Mouse (Mus musculus) MEL (cell line): ENCODE results near the gene Ltv1. TPM values are rescaled to one million over a fixed set of nuclear protein-coding genes. Genes with fewer than 3 reads are reported as not detected.

ENCODE experiments used
- DNase-seq: peaks from one replicate; pipeline ENCODE4 v3.0.0; 2011; ENCODE audit warnings: low read depth, low spot score
- H3K27ac ChIP-seq: 2 replicates; pipeline ENCODE4 v1.5.1; 2012; ENCODE audit warnings: low read depth, mild to moderate bottlenecking, control low read depth, low read length, moderate library complexity; ENCODE audit not compliant: control insufficient read depth
- H3K27me3 ChIP-seq, 2 experiments: fragments of 150-350 bp in 1 of 2; sonication (generic) in 1 of 2; 2 replicates each; pipeline ENCODE4 v1.6.1; 2012; ENCODE audit warnings: low read length in 2 of 2, mild to moderate bottlenecking in 2 of 2, improper control_type of control experiment in 1 of 2, moderate library complexity in 1 of 2; ENCODE audit not compliant: insufficient read depth in 2 of 2, control insufficient read depth in 1 of 2
- H3K36me3 ChIP-seq, 2 experiments: 2 replicates each; pipeline ENCODE4 v1.6.1; 2012 to 2014; ENCODE audit warnings: low read length in 2 of 2, improper control_type of control experiment in 1 of 2, inconsistent platforms in 1 of 2, mild to moderate bottlenecking in 1 of 2; ENCODE audit not compliant: insufficient read depth in 2 of 2, control insufficient read depth in 1 of 2
- H3K4me1 ChIP-seq, 2 experiments: fragments of 150-350 bp in 1 of 2; sonication (generic) in 1 of 2; 2 replicates each; pipeline ENCODE4 v1.6.1; 2012; ENCODE audit warnings: low read length in 2 of 2, improper control_type of control experiment in 1 of 2, mild to moderate bottlenecking in 1 of 2; ENCODE audit not compliant: insufficient read depth in 2 of 2, control insufficient read depth in 1 of 2
- H3K4me3 ChIP-seq, 2 experiments: fragments of 150-350 bp in 1 of 2; sonication (generic) in 1 of 2; 2 replicates each; pipeline ENCODE4 v1.5.1; 2012; ENCODE audit warnings: low read depth in 2 of 2, low read length in 2 of 2, mild to moderate bottlenecking in 2 of 2, moderate library complexity in 2 of 2, control low read depth in 1 of 2, improper control_type of control experiment in 1 of 2; ENCODE audit not compliant: control insufficient read depth in 1 of 2, insufficient read depth in 1 of 2
- H3K79me2 ChIP-seq: 2 replicates; pipeline ENCODE4 v1.6.1; 2012; ENCODE audit warnings: mild to moderate bottlenecking, low read length, moderate library complexity; ENCODE audit not compliant: control insufficient read depth, poor library complexity, insufficient read depth
- H3K9ac ChIP-seq: 2 replicates; pipeline ENCODE4 v1.6.1; 2012; ENCODE audit warnings: low read depth, mild to moderate bottlenecking, control low read depth, low read length, moderate library complexity; ENCODE audit not compliant: control insufficient read depth, poor library complexity, severe bottlenecking
- H3K9me3 ChIP-seq: fragments of 150-350 bp; sonication (generic); replicated peaks from 2 replicates; pipeline ENCODE4 v1.6.1; 2012; ENCODE audit warnings: mild to moderate bottlenecking, low read length, improper control_type of control experiment, moderate library complexity; ENCODE audit not compliant: insufficient read depth
- BHLHE40 ChIP-seq: IDR thresholded peaks from 2 replicates; pipeline ENCODE4 v1.6.1; 2012; ENCODE audit warnings: low read depth, mild to moderate bottlenecking, inconsistent platforms, low read length, improper control_type of control experiment, borderline replicate concordance
- CHD1 ChIP-seq: IDR thresholded peaks from 2 replicates; pipeline ENCODE4 v1.6.1; 2012; ENCODE audit warnings: low read depth, mild to moderate bottlenecking, inconsistent platforms, low read length, improper control_type of control experiment
- ELF1 ChIP-seq: IDR thresholded peaks from 2 replicates; pipeline ENCODE4 v1.6.1; 2014; ENCODE audit warnings: low read depth, mild to moderate bottlenecking, inconsistent platforms, low read length, improper control_type of control experiment, moderate library complexity
- GATA1 ChIP-seq: IDR thresholded peaks from 2 replicates; pipeline ENCODE4 v1.6.1; 2011; ENCODE audit warnings: low read depth, low read length, improper control_type of control experiment
- MAX ChIP-seq: IDR thresholded peaks from 2 replicates; pipeline ENCODE4 v1.6.1; 2011; ENCODE audit warnings: low read length, improper control_type of control experiment
- MEF2A ChIP-seq: IDR thresholded peaks from 2 replicates; pipeline ENCODE4 v1.6.1; 2014; ENCODE audit warnings: low read depth, mild to moderate bottlenecking, inconsistent platforms, low read length, improper control_type of control experiment; ENCODE audit not compliant: poor library complexity, insufficient replicate concordance, severe bottlenecking; ENCODE audit errors: extremely low read depth
- MXI1 ChIP-seq: IDR thresholded peaks from 2 replicates; pipeline ENCODE4 v1.6.1; 2011; ENCODE audit warnings: mild to moderate bottlenecking, low read depth, low read length, improper control_type of control experiment
- MYC ChIP-seq: IDR thresholded peaks from 2 replicates; pipeline ENCODE4 v1.6.1; 2011; ENCODE audit warnings: low read depth, mild to moderate bottlenecking, low read length, improper control_type of control experiment, moderate library complexity
- POLR2A ChIP-seq, 2 experiments: IDR thresholded peaks; 2 replicates each; pipeline ENCODE4 v1.6.1; 2011 to 2012; ENCODE audit warnings: low read length in 2 of 2, mild to moderate bottlenecking in 2 of 2, control low read depth in 1 of 2, improper control_type of control experiment in 1 of 2, low read depth in 1 of 2, moderate library complexity in 1 of 2; ENCODE audit not compliant: control insufficient read depth in 1 of 2, insufficient read depth in 1 of 2, poor library complexity in 1 of 2
- POLR2AphosphoS2 ChIP-seq: IDR thresholded peaks from 2 replicates; pipeline ENCODE4 v1.6.1; 2011; ENCODE audit warnings: low read length, improper control_type of control experiment
- RAD21 ChIP-seq: IDR thresholded peaks from 2 replicates; pipeline ENCODE4 v1.6.1; 2011; ENCODE audit warnings: mild to moderate bottlenecking, low read depth, low read length, improper control_type of control experiment
- SIN3A ChIP-seq: IDR thresholded peaks from 2 replicates; pipeline ENCODE4 v1.6.1; 2012; ENCODE audit warnings: low read length, improper control_type of control experiment, inconsistent platforms
- TAL1 ChIP-seq: IDR thresholded peaks from 2 replicates; pipeline ENCODE4 v1.6.1; 2012; ENCODE audit warnings: mild to moderate bottlenecking, inconsistent platforms, low read length, moderate library complexity, mixed read lengths
- TCF12 ChIP-seq: IDR thresholded peaks from 2 replicates; pipeline ENCODE4 v1.6.1; 2014; ENCODE audit warnings: low read depth, mild to moderate bottlenecking, inconsistent platforms, low read length, improper control_type of control experiment, moderate library complexity
- USF2 ChIP-seq, 2 experiments: IDR thresholded peaks; 2 replicates each; pipeline ENCODE4 v1.6.1; 2011 to 2012; ENCODE audit warnings: improper control_type of control experiment in 2 of 2, low read length in 2 of 2, borderline replicate concordance in 1 of 2, inconsistent platforms in 1 of 2, low read depth in 1 of 2, mild to moderate bottlenecking in 1 of 2; ENCODE audit not compliant: insufficient read depth in 1 of 2
- ZMIZ1 ChIP-seq: IDR thresholded peaks from 2 replicates; pipeline ENCODE4 v1.6.1; 2012; ENCODE audit warnings: low read depth, mild to moderate bottlenecking, inconsistent platforms, low read length, improper control_type of control experiment, moderate library complexity
- ZNF384 ChIP-seq: IDR thresholded peaks from 2 replicates; pipeline ENCODE4 v1.6.1; 2012; ENCODE audit warnings: low read depth, mild to moderate bottlenecking, inconsistent platforms, low read length, improper control_type of control experiment
- polyA plus RNA-seq, 2 experiments: library from polyadenylated mRNA; stranded (reverse) in 1 of 2; unstranded in 1 of 2; fragments of >175 nt in 1 of 2; fragments of >200 nt in 1 of 2; gene quantifications; 2 replicates each; pipeline versions ENCODE4 v1.2.1 to v1.2.4; 2012; ENCODE audit warnings: low replicate concordance in 2 of 2, low read depth in 1 of 2; ENCODE audit not compliant: insufficient read length in 2 of 2, insufficient read depth in 1 of 2, missing spikeins in 1 of 2
- total RNA-seq: library from RNA; depleted of rRNA; stranded (reverse); fragments of 300-350 nt; gene quantifications from 2 replicates; pipeline ENCODE4 v1.2.3, GENCODE M21; 2012

Ltv1 gene
- total and polyA plus RNA-seq, 3 experiments: 29.4 to 58.1 TPM; not detected in 1

DNA sequence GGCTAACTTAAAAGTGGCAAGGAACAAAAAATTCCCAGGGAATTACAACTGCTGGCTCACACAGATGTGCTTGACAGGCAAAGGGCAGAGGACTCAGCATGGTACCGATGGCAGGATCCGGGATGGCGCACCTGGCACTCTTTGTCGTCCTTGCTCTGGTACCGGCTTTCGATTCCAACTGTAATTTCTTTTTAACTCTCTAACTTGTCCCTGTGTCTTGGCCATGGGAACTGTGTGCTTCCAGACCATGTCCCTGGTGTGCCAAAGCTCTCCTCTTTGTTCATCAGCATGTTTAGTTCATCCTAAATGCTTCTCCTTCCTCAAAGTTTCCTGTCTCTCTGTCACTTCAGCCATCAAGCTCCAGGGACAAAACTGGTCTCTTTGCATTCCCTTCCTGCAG is 55.1 kb downstream of the Ltv1 start:
- Histone ChIP-seq H3K4me1 (no peaks in the 10 kb centered on the region), H3K9ac (no peak overlapping the region), H3K27ac (no peak overlapping the region), H3K27me3 (peaks cover 0 to 1% of the 10 kb centered on the region in 2 experiments; a peak in 1 of 4 replicates), H3K4me3 (no peak overlapping the region), H3K79me2 (no peaks in the 10 kb centered on the region), H3K9me3 (no peaks in the 10 kb centered on the region), H3K36me3 (no peaks in the 10 kb centered on the region)
- DNase-seq: no peak
- TF ChIP-seq TAL1: no peak
- no peak for TF ChIP-seq POLR2A (IDR thresholded peaks at IDR 0.05; ENCODE audit: control insufficient read depth in 1 of 2, insufficient read depth in 1 of 2, low read depth in 1 of 2, low read length in 2 of 2, poor library complexity in 1 of 2)
- no peak for TF ChIP-seq USF2 (IDR thresholded peaks at IDR 0.05; ENCODE audit: borderline replicate concordance in 1 of 2, insufficient read depth in 1 of 2, low read depth in 1 of 2, low read length in 2 of 2)
- TF ChIP-seq RAD21: no peak
- TF ChIP-seq POLR2AphosphoS2: no peak
- TF ChIP-seq CHD1: no peak
- no peak for TF ChIP-seq ELF1
- TF ChIP-seq GATA1: no peak
- no peak for TF ChIP-seq TCF12
- no peak for TF ChIP-seq MAX
- no peak for TF ChIP-seq ZNF384
- TF ChIP-seq BHLHE40: no peak
- no peak for TF ChIP-seq ZMIZ1
- TF ChIP-seq SIN3A: no peak
- no peak for TF ChIP-seq MEF2A
- no peak for TF ChIP-seq MYC
- TF ChIP-seq, all 39 proteins: peak for 0

DNA sequence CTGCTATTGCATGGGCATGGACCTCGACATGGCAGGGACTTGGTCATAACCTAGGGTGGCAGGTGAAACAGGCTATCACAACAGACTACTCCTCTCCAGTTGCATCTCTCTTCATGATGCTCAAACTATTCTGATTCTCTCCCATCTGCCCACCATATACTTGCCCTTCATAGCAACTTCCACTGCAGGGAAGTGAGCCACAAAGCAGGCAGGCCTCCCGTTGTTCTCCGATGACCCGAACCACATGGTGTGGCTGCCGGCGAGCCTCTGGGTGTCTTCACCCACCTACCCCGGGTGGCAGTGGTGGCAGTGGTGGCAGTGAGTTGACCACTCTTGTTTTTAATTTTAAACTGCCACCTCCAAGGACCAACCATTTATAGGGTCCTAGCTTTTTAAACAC is 57.2 kb downstream of the Ltv1 start:
- H3K27me3 ChIP-seq: peaks cover 0 to 1% of the 10 kb centered on the region in 2 experiments; a peak in 1 of 4 replicates
- H3K4me1 ChIP-seq: no peaks in the 10 kb centered on the region
- H3K79me2 ChIP-seq: no peaks in the 10 kb centered on the region
- no peaks in the 10 kb centered on the region for H3K9me3 ChIP-seq
- no peak for TF ChIP-seq MXI1
- H3K9ac ChIP-seq: no peak overlapping the region
- H3K4me3 ChIP-seq: no peak overlapping the region
- H3K27ac ChIP-seq: no peak overlapping the region
- DNase-seq: no peak
- H3K36me3 ChIP-seq: no peaks in the 10 kb centered on the region
